Mouse (Mus musculus) embryonic facial prominence, embryonic 14.5 days (tissue): Measurements from ENCODE around the gene Mecr. TPM values are rescaled to one million over a fixed set of nuclear protein-coding genes. Genes with fewer than 3 reads are reported as not detected.

Source experiments
- ATAC-seq: fragments of 200-750 bp; cut with Nextera tagmentation; 2 replicates; pipeline ENCODE4 v1.8.0; 2017; ENCODE audit warnings: low read depth, moderate number of reproducible peaks, moderate TSS enrichment
- DNase-seq: peaks from one replicate; pipeline ENCODE4 v3.0.0-alpha.2; 2015; ENCODE audit warnings: low spot score
- H3K27ac ChIP-seq: fragments of 300-500 bp; sonication (generic); replicated peaks from 2 replicates; pipeline ENCODE4 v1.5.1; 2014; ENCODE audit warnings: low read depth, mild to moderate bottlenecking, low read length, moderate library complexity
- H3K27me3 ChIP-seq: fragments of 300-500 bp; sonication (generic); replicated peaks from 2 replicates; pipeline ENCODE4 v1.6.1; 2014; ENCODE audit warnings: low read length; ENCODE audit not compliant: control insufficient read depth, insufficient read depth
- H3K36me3 ChIP-seq: fragments of 300-500 bp; sonication (generic); 2 replicates; pipeline ENCODE4 v1.6.1; 2014; ENCODE audit warnings: low read length, mixed read lengths; ENCODE audit not compliant: control insufficient read depth, insufficient read depth
- H3K4me1 ChIP-seq: fragments of 300-500 bp; sonication (generic); 2 replicates; pipeline ENCODE4 v1.6.1; 2014; ENCODE audit warnings: antibody characterized with exemption, low read length; ENCODE audit not compliant: control insufficient read depth, insufficient read depth
- H3K4me2 ChIP-seq: fragments of 300-500 bp; sonication (generic); 2 replicates; pipeline ENCODE4 v1.6.1; 2014; ENCODE audit warnings: low read depth, mild to moderate bottlenecking, low read length, moderate library complexity, mixed read lengths
- H3K4me3 ChIP-seq: fragments of 300-500 bp; sonication (generic); 2 replicates; pipeline ENCODE4 v1.5.1; 2014; ENCODE audit warnings: low read depth, mild to moderate bottlenecking, low read length
- H3K9ac ChIP-seq: fragments of 300-500 bp; sonication (generic); 2 replicates; pipeline ENCODE4 v1.6.1; 2014; ENCODE audit warnings: low read depth, mild to moderate bottlenecking, low read length, moderate library complexity, mixed read lengths
- H3K9me3 ChIP-seq: fragments of 300-500 bp; sonication (generic); 2 replicates; pipeline ENCODE4 v1.6.1; 2016; ENCODE audit warnings: low read length; ENCODE audit not compliant: control insufficient read depth
- WGBS: fragments of 180-500 bp; shearing (Covaris S2); extraction: QIAGEN DNeasy Blood & Tissue Kit; methylation state at CpG from one replicate; pipeline ENCODE4 v1.1.7; 2014; 5-methylcytosine and 5-hydroxymethylcytosine counted together
- polyA plus RNA-seq: library from polyadenylated mRNA; unstranded; fragments of >200 nt; fragmentation: Nextera tagmentation; extraction: Ambion mirVana; gene quantifications from 2 replicates; pipeline ENCODE4 v1.2.1, GENCODE M21; 2014

Mecr gene
- polyA plus RNA-seq, 1 experiment from 2014 or later = 34.3 TPM

- Histone ChIP-seq H3K36me3 (no peaks in the 10 kb centered on the region), H3K27me3 (no peaks in the 10 kb centered on the region), H3K9ac (no peak overlapping the region), H3K9me3 (no peaks in the 10 kb centered on the region), H3K4me1 (peaks cover 27% of the 10 kb centered on the region), H3K4me2 (peak overlapping the region; percentile 26; the same call in 1 of the 2 replicates), H3K27ac (peak overlapping the region; percentile 81), H3K4me3 (no peak overlapping the region)
- 0% methylated on average over 6 of the region's 6 CpGs for WGBS
- peak; percentile 95 for DNase-seq
- ATAC-seq = peak; percentile 92
These were observed 16.4 kb upstream of the Mecr start for GRCm38 (mm10) chr4:131826905-131827304.

- Histone ChIP-seq H3K4me1 (peaks cover 27% of the 10 kb centered on the region), H3K9ac (no peak overlapping the region), H3K27me3 (no peaks in the 10 kb centered on the region), H3K4me3 (no peak overlapping the region), H3K27ac (no peak overlapping the region), H3K4me2 (no peak overlapping the region), H3K9me3 (no peaks in the 10 kb centered on the region), H3K36me3 (no peaks in the 10 kb centered on the region)
- 73% methylated on average over 7 of the region's 8 CpGs for WGBS
- ATAC-seq = no peak
- no peak for DNase-seq
These were observed 14.1 kb upstream of the Mecr start for GRCm38 (mm10) chr4:131829123-131829522.

- Histone ChIP-seq H3K9ac (no peak overlapping the region), H3K27me3 (no peaks in the 10 kb centered on the region), H3K4me1 (peaks cover 11% of the 10 kb centered on the region), H3K4me3 (no peak overlapping the region), H3K36me3 (no peaks in the 10 kb centered on the region), H3K4me2 (no peak overlapping the region), H3K9me3 (no peaks in the 10 kb centered on the region), H3K27ac (no peak overlapping the region)
- 57% methylated on average over 5 of the region's 5 CpGs for WGBS
- ATAC-seq (no peak), DNase-seq (no peak)
These were observed 11.7 kb upstream of the Mecr start for GRCm38 (mm10) chr4:131831546-131832045.

- DNase-seq (no peak), ATAC-seq (no peak)
- H3K27ac ChIP-seq = no peak overlapping the region
- H3K4me1 ChIP-seq = no peaks in the 10 kb centered on the region; the same call in 1 of the 2 replicates
- no peak overlapping the region for H3K4me3 ChIP-seq
- WGBS = 60% methylated on average over 3 of the region's 3 CpGs
- no peak overlapping the region for H3K4me2 ChIP-seq
- H3K9me3 ChIP-seq = no peaks in the 10 kb centered on the region
- H3K27me3 ChIP-seq = no peaks in the 10 kb centered on the region
- H3K36me3 ChIP-seq = no peaks in the 10 kb centered on the region
- no peak overlapping the region for H3K9ac ChIP-seq
These were observed 10.4 kb upstream of the Mecr start for GRCm38 (mm10) chr4:131832759-131833407.

- no peak overlapping the region for H3K4me3 ChIP-seq
- no peaks in the 10 kb centered on the region for H3K9me3 ChIP-seq
- DNase-seq (peak; percentile 75), ATAC-seq (peak; percentile 44; the same call in 1 of the 2 replicates)
- no peaks in the 10 kb centered on the region for H3K36me3 ChIP-seq
- H3K4me1 ChIP-seq = no peaks in the 10 kb centered on the region; the same call in 1 of the 2 replicates
- 21% methylated on average over 9 of the region's 9 CpGs for WGBS
- H3K4me2 ChIP-seq = no peak overlapping the region
- no peak overlapping the region for H3K9ac ChIP-seq
- no peaks in the 10 kb centered on the region for H3K27me3 ChIP-seq
- H3K27ac ChIP-seq = no peak overlapping the region
These were observed 9.2 kb upstream of the Mecr start for GRCm38 (mm10) chr4:131833971-131834609.

- peak overlapping the region; percentile 57 for H3K4me3 ChIP-seq
- H3K4me1 ChIP-seq = no peaks in the 10 kb centered on the region; the same call in 1 of the 2 replicates
- DNase-seq (no peak), ATAC-seq (no peak)
- peak overlapping the region; percentile 81 for H3K9ac ChIP-seq
- peak overlapping the region; percentile 80 for H3K4me2 ChIP-seq
- H3K9me3 ChIP-seq = no peaks in the 10 kb centered on the region
- H3K27me3 ChIP-seq = no peaks in the 10 kb centered on the region
- H3K27ac ChIP-seq = peak overlapping the region; percentile 13; the same call in 1 of the 2 replicates
- 0% methylated on average over 3 of the region's 39 CpGs for WGBS
- no peaks in the 10 kb centered on the region for H3K36me3 ChIP-seq
These were observed 6.9 kb upstream of the Mecr start for GRCm38 (mm10) chr4:131836351-131836881.

GRCm38 (mm10) chr4:131836891-131837491 is 6.3 kb upstream of the Mecr start:
- ATAC-seq = no peak
- H3K27ac ChIP-seq = peak overlapping the region; percentile 13
- under 1% methylated on average over 30 of the region's 76 CpGs for WGBS

GRCm38 (mm10) chr4:131837872-131838524 is 5.3 kb upstream of the Mecr start, which contains the start of gene Ptpru:
TSS of gene Ptpru (minus strand) at chr4:131838288.
- Histone ChIP-seq H3K4me2 (peak within 1 kb of the TSS; percentile 80), H3K9me3 (no peaks in the 10 kb centered on the region), H3K27ac (peak within 1 kb of the TSS; percentile 13), H3K4me1 (no peaks in the 10 kb centered on the region; the same call in 1 of the 2 replicates), H3K4me3 (peak within 1 kb of the TSS; percentile 57), H3K9ac (peak within 1 kb of the TSS; percentile 81), H3K36me3 (no peaks in the 10 kb centered on the region), H3K27me3 (no peaks in the 10 kb centered on the region)
- WGBS = under 1% methylated on average over 21 of the region's 72 CpGs
- DNase-seq = peak; percentile 86
- peak; percentile 84 for ATAC-seq

More at GRCm38 (mm10) chr4:131836891-131837491, 6.3 kb upstream of the Mecr start:
- Histone ChIP-seq H3K4me3 (peak overlapping the region; percentile 57), H3K27me3 (no peaks in the 10 kb centered on the region), H3K9me3 (no peaks in the 10 kb centered on the region), H3K4me1 (no peaks in the 10 kb centered on the region; the same call in 1 of the 2 replicates), H3K36me3 (no peaks in the 10 kb centered on the region), H3K9ac (peak overlapping the region; percentile 81), H3K4me2 (peak overlapping the region; percentile 80)
- DNase-seq = peak; percentile 43
